Mouse (Mus musculus): ENCODE results near the gene Zdhhc1.

The Zdhhc1 gene

DNA sequence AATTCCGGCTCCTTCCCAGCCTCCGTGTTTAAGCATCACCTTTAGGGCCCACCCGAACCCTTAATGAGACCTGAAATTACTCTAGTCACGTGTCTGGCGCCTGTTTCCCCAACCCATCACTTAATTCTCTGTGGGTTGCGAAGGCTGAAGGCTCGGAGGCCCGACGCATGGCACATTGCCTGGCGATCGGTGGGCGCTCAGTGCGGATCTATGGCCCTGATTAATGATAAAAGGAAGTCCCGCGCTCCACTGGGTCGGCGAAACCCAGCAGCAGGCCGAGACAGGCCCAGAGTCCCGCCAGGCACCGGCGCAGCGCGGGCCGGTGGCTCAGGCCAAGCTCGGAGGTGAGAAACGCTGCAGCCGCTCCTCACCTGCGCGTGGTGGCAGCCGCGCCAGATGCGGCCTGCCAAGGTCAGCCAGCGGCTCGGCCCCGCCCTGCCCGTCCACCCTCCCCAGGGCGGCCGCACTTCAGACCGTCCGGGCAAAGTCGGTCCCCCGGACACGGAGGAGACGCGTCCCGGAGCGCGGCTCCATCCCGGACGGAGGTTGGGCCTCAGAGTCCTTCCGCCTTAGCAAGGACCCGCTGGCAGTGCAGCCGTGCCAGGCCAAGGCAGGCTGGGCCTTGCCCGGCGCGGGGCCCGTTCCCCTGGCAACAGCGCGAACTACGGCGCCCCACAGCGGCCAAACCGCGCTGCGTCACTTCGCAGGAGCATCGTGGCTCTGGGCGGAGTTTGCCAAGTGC lies at the start of gene Zdhhc1:
Gene Zdhhc1 (minus strand): TSS at position 464 of the 742 bp plus-strand sequence.
- DNase-seq, result peak; percentile 93

DNA sequence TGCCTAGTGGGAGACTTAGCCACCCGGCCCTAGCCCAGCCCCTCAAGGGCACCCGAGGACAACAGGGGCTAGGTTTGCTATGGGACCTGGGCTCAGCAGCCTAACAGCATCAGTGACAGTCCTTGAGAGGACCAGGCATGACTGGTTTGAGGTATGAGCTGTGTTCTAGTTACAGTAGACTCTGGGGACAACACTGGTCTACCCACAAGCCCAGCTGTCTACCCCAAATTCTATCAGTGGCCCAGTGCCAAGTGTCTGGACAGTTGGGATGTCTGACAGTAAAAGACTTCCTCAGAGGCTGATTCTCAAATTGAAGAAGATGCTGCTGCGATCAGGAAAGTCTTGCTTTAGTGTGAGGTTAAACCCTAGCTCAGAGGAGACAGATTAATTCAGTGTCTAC lies 48.5 kb upstream of the Zdhhc1 start:
- DNase-seq, result peak; percentile 46

DNA sequence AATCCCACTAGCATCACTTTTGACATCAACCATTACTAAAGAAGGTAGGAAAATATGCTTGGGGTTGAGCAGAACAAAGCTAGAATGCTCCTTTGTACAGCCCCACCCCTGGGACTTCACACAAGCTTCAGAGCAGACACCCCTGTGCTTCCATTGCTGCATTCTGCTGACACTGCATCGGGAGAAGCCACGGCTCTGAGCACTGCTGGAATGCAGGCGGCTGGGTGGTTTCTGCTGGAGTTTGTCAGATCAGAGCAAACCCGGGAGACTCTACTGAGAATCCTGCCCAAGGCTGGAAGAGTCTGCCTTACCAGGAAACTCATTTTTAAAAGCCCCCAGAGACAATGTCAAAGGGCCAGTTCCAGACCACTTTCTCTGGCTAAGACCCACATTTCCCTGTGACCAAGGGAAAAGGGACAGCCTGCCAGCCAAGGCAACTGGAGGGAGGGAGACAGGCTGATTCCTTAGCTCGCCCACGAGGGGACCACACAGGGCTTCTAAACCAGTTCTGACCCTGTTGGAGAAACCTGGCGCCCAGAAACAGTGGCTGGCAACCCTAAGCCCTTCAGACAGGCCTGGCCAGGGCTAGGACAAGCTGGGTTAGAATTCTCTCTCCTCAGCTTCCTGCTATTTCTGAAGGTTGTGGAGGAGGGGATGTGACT lies 48.0 kb upstream of the Zdhhc1 start:
- peak; percentile 46 for DNase-seq

DNA sequence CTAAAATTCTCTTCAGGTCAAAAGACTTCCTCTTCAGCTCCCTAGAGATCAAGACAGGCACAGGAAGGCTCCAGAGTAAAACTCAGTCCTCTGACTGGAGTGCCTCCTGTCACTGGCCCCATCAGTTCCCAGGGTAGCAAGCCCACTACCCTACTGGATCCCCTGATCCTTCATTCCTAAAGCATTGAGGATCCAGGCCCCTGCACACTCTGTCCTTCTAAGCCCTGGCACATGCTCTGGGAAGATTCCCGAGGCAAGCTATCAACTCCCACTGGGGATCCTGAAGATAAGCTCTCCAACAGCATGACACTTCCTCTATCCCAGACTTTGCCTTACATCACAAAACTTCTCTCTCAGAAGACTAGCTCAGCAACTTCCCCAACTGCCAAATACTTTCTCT lies 47.0 kb upstream of the Zdhhc1 start:
- DNase-seq, result no peak

DNA sequence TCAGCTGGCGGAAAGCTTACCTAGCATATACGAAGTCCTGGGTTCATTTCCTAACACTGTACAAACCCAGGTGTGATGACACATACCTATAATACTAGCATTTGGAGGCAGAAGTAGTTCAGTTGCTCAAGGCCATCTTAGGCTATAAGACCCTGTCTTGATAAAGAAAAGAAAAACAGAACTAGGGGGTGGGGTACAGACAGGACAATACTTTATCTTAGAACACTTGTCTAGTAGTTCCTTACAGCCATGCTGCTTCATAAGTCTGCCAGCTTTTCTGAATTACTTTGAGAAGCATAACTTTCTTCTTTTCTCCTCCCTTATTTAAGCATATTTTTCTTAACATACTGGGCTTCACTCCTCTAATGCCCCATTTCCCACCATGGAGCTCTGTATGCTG lies 46.1 kb upstream of the Zdhhc1 start:
- no peak for DNase-seq

DNA sequence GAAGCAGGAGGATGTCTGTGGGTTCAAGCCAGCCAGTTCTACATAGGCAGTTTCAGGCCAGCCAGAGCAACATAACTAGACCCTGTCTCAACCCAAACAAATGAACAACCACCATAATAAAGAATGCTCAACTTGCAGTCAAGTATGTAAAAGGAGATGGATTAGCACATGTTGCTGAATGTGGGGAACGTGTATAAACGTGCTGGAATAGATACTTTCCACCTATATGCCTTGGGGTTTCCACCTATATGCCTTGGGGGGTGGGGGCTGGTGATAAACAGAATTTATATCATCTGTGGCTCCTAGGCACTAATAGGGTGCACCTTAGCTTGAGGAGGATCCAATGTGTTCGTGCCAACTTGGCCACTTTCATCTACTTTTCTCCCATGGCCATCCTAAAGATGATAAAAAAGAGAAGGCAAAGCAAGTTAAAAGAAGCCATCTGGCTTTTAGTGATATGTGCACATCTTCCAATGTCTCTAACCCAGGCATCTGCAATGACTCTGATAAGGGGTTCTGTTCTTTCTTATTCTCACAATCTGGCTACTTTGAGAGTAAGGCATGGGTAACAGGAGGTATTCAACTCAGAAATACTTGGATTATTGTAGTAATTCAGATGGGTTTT lies 45.4 kb upstream of the Zdhhc1 start:
- DNase-seq, result no peak

DNA sequence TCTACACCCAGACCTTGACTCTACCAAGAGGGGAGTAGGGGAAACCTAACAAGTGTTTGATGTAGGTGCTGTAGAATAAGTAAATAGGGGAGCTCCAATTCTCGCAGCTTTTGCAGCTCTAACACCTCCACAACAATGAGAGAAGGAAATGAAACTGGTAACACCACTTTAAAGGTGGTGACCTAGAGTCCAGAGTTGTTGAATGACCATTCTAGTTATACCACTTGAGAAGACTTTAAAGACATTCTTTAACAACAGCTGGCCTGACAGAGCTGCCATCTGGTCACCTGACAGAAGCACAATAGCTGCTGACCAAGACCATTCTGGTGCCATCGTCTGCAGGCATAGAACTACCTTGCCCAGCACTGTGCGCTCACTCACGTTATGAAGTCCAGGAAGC lies 42.2 kb upstream of the Zdhhc1 start:
- DNase-seq, result no peak

DNA sequence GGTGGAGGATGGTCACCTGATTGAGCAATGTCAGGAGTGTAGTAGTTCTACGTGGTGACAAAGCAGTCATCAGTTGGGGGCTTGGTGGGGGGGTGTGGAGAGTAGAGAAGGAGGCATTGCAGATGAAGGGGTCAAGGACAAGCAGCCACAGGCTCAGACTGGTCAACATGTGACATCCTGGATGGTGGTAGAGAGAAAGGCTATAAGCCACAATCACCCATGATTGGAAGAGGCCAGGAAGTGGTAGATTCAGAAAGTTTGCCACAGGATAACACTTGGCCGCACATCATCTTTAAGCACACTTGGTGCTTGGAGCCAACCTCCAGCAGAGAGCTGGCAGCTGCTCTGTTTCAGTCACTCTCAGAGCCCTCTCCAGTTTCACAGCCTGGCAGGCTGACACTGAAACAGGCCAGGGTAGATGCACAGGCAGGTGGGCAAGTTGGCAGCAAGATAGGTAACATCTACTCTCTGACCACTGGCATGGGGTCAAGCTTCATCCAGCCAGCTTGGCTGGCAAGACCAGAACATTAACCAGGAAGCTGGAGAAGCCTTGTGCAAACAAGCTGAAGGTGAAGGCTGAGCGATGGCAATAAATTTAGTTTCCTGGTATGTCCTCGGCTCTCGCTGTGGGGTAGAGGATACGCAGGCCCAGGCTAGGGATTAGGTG lies 40.4 kb upstream of the Zdhhc1 start:
- no peak for DNase-seq

DNA sequence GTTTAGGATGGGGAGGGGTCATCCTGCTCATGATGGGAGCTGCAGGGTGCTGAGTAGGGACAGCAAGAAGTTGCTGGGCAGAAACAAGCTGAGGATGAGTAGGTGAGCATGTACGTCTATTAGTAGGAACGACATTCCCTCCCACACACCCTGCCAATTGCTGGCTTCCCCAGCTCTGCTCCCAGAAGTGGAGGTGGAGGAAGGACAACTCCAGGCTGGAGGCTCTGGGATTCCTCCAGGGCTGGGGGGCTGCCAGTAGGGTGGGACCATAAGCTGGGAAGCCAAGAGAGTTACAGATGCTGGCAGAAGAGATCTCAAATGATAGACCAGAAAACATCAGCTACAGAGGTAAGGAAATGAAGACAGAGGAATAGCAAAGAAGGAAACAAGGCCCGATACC lies 39.8 kb upstream of the Zdhhc1 start:
- no peak for DNase-seq

DNA sequence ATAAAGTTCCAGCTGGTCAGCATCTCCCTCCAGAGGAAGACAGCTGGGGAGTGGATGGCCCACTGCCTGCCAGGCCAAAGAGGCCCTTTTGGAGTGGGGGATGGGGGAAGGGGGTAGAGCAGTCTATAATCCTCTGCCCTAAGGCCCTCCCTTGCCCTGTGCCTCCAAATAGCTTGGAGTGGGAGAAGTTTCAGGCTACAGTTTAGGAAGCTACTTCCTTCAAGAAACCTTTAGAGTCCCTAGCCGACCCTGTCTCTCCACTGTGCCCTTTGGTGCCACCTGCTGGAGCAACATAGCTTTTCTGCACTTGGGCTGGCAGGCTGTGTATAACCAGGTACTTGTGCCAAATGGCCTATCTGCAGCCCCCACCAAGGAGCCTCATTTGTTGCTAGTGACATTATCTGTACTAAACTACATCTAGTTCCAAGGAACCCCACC lies 37.2 kb upstream of the Zdhhc1 start:
- DNase-seq, result peak; percentile 93

DNA sequence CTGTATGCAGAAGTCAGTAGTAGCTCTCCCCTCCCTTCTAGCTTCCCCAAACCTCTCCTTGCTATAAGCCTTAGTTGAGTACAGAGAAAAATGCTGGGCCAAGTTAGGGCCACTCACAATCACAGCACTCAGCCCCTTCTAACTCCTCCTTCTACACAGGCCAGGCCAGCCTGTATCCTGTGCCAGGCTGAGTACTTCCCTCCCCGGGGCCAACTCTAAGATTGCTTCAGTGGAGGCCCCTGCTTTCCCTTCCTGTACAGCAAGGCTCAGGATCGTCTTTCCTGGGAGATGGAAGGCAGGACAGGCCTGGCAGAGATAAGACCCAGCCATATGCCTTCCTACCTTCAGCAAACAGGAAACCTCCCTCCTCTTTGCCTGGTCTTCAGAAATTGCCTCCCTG lies 36.7 kb upstream of the Zdhhc1 start:
- peak; percentile 75 for DNase-seq

DNA sequence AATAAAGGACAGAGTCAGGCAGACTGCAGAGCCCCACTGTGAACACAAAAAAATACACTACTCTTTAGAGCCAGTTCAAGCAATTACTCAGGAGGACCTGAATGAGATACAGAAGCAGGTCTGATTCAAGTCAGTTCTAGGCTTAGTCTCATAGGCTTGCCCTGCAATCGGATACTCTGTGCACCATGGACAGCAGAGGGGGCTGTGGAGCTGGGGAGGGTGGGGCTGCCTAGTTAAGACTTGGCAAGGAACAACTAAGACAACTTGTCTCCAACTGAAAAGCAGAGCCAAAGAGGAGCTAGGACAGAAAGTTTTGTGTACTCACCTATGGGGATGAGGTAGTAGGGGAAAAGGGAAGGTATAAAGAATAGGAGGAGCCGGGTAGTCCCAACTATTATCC lies 35.1 kb upstream of the Zdhhc1 start:
- DNase-seq, result peak; percentile 88

DNA sequence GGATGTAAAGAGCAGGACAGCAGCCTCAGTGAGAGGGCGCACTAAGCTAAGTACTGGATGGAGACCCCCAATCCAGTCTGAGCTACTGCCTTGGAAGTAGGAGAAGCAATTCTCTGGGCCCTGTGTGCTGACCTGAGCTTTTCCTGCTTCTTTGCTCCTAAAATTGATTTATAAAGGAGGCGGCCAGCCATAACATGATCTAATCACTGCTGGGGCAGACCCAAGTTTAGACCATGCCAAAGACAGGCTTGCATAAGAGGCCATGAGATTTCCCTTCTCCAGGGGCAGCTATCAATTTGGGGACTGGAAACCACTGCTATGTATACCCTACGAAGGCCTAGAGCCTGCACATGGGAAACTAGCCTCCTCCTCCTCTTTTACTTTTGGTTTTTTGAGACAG lies 32.6 kb upstream of the Zdhhc1 start:
- DNase-seq, result no peak

DNA sequence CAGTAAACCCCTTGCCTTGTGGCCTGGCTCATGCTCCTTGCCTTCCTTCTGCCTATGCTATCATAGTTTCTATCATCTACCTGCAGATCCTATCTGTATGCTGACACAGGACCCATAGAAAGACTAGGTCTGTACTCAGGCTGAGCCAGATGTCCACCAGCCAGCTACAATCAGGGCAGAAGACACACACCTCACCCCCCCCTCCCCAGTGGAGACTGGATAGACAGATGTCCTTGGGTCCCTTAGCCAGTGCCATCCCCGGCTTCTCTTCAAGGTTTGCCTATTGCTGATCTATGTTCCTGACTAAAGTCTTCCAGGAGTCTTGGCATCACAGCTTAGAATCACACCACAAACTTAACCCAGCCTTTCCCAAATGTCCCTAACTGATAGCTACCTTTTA lies 31.5 kb upstream of the Zdhhc1 start:
- DNase-seq, result no peak

DNA sequence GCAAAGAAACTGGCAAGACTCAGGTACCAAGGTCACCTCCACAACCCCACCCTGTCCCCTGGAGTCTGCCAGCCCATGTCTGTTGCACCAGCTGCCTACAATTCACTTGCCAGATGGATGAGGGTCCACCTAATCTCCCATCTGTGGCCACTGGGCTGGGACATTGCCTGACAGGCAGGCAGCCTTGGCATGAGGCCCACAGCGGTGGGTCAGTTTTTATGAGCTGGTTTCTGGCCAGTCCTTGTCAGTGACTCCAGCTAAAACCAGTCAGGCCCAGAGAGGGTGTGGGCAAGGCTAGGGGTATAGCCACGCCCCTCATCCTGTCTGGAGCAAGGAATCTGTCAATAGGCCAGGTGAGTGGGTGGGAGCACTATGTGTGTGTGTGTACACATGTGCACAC lies 30.4 kb upstream of the Zdhhc1 start:
- no peak for DNase-seq

DNA sequence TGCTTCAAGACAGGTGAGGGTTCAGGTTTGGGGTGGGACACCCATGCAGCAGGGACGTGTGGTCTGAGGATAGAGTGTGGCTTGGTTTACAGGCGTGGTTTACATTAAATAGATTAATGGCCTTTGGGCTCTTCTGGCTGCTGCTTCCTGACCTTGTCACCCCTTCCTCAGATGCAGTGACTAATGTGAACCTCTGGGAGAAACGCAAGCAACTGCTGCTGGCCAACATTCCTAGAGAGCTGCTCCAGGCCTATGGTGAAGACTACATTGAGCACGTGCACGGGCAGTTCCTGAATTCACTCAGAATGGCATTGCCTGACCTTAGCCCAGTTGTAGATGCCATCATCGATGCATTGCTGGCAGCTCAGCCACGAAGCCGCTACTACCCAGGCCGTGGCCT lies 26.2 kb upstream of the Zdhhc1 start:
- DNase-seq, result no peak

DNA sequence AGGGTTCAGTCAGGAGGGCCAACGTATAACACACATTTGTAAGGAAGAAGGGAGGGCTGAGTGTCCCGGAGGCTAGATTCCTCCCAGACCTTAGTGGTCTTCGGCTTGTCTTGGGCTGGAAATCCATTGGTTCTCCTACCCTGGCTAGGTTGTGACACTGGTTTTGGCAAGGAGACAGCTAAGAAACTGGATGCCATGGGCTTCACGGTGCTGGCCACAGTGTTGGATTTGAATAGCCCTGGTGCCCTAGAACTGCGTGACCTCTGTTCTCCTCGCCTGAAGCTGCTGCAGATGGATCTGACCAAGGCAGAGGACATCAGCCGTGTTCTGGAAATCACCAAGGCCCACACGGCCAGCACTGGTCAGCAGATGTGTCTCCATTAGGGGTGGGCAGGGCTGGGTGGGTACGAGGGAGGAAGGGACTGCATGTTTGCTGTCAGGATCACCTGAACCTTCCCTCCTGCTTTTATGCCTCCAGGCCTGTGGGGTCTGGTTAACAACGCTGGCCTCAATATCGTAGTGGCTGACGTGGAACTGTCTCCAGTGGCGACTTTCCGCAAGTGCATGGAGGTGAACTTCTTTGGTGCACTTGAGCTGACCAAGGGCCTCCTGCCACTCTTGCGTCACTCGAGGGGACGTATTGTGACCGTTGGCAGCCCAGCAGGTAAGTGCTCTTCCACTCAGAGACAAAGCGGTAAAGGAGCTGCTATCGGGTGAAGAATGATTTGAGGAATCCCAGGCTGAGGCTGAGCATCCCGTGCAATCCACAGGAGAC lies 25.5 kb upstream of the Zdhhc1 start:
- peak; percentile 49 for DNase-seq

DNA sequence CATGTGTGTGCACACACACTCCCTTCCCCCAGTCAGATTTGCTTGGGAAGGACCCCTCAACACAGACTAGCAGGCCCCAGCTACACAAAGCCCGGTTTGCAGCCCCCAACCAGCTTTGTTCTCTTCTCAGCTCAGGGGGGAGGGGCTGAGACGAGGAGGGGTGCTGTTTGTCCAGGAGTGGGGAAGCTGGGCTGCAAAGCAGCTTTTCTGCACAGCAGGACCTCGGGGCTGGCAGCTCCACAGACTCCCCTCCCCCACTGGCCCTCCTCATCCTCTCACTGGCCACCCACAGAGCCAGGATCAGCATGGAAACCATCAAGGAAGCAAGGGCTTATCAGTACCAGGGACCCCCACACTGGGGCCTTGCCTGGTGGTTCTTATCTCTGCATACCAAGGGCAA lies 24.4 kb upstream of the Zdhhc1 start:
- DNase-seq, result no peak

DNA sequence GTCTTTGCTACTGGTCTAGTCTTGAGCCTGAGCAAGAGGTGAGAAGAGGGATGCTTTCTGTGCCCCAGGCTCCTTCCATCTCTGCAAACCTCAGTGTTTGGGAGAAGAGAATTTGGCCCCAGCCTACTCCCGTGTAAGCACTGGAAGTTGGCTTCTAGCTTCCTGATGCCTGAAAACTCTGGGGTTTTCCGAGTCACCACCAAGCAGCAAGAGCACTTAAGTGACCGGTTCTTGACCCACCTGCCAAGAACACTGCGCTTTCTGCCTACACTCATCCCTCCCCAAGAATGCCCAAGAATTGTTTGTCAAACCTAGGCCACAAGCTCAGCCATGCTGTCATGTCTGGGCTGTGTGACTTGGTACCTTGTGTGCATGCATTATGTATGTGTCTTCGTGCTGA lies 23.8 kb upstream of the Zdhhc1 start:
- DNase-seq, result no peak

DNA sequence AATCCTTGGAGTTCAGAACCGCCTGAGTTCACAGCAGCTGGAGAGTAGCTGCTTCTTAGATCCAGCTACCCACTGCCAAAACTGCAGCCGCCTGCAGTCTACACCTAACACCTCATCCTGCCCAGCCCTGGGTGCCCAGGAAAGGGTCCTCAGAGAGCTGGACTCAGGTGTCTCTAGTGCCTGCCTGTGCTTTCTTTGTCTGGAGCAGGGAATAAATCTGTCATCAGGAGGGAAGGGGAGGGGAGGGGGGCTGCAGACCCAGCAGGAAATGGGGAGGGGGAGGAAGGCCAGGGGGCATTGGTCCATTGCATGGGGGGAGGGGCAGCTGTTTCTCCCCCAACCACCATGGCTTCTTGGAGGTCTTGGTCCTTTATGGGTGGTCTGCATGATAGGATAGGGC lies 22.9 kb upstream of the Zdhhc1 start:
- DNase-seq, result peak; percentile 48

DNA sequence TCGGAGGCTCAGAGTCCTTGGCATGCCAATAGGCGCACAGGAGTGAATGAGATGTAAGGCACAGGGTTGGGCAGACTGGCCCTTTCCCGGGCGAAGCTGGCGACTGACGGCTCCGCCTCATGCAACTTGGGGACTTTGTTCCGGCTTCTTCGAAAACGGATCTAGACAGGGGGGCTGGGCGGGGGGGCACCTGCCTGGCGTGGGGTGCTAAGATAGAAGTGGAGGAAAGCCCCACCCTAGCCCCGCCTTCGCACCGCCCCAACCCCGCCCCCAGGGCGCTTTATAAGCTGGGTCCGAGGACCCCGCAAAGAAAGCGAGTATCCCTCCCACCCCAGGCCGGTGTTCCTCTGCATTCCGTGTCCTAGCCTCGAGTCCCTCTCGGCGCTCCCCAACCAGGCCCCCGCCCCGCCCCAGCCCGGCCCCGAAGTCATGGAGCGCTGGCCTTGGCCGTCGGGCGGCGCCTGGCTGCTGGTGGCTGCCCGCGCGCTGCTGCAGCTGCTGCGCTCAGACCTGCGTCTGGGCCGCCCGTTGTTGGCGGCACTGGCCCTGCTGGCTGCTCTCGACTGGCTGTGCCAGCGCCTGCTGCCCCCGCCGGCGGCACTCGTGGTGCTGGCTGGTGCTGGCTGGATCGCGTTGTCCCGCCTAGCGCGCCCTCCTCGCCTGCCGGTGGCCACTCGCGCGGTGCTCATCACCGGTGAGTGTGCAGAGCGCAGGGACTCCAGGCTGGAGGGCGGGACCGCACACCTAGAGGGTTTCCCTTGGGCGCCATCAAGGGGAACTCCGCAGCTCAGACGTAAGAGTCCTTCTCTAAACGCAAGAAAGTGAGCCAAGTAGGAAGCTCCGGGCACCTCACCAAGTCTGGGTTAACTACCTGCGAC lies 22.0 kb upstream of the Zdhhc1 start, which contains the start of gene Hsd11b2:
Gene Hsd11b2 (plus strand): TSS at position 320 of the 878 bp plus-strand sequence.
- peak; percentile 62 for DNase-seq

DNA sequence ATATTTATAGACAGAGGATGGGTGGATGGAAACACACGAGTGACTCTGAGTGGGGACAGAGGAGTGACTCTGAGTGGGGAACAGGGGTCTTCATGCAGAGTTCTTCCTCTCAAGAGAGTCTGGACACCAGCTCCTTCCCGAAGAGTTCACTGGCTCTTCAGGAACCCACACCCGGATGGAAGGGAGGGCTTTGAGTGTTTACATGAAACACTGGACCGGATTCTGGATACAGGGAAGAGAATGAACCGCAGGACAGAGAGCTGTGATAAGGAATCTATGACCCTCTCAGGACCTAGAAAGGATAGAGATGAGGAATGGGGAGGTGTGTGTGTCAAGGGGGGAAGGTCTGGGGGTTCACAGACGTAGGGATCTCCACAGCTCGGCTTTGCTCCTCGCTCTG lies 20.6 kb upstream of the Zdhhc1 start:
- DNase-seq, result no peak

Measured in lung, postnatal 10 days (tissue).